Mouse (Mus musculus) small intestine, adult 2 months (tissue): ENCODE measurements around the gene Vps45.

Experiments used
- CTCF ChIP-seq: fragments of 200-500 bp; IDR thresholded peaks from 2 replicates; pipeline ENCODE4 v1.5.1; 2012; ENCODE audit warnings: low read depth, mild to moderate bottlenecking, control low read depth, inconsistent platforms, low read length, moderate library complexity, mixed read lengths; ENCODE audit not compliant: insufficient replicate concordance, insufficient read length; ENCODE audit errors: extremely low read depth
- POLR2A ChIP-seq: fragments of 200-500 bp; IDR thresholded peaks from 2 replicates; pipeline ENCODE4 v1.6.1; 2012; ENCODE audit warnings: low read depth, mild to moderate bottlenecking, control low read depth, inconsistent platforms, low read length, moderate library complexity

- no peak for TF ChIP-seq CTCF
- no peak for TF ChIP-seq POLR2A
Measured at GRCm38 (mm10) chr3:96093509-96093908, 35.2 kb upstream of the Vps45 start.
